ENCODE assay signal across 26 mouse cellular contexts in genomic region chr14:21540361-21540760, GRCm38 (mm10). TPM values are rescaled to one million over a fixed set of nuclear protein-coding genes. Genes with fewer than 3 reads are reported as not detected.
DNase-seq lines count a peak whose midpoint lies in the region; ATAC-seq and TF ChIP-seq lines count a peak whose summit lies in the region.
"Had no signal": no experiment of that assay in that cellular context is flagged by ENCODE, and none has a peak within 500 bp of the region (broad histone marks: within the 10 kb centered on the region; RNA-seq: fewer than 3 reads in every experiment).

No protein-coding gene starts in this region.

- no peak overlapping the region for H3K4me2 ChIP-seq in embryonic facial prominence, embryonic 12.5 days (replicated peaks)
- H3K4me2 ChIP-seq in heart, postnatal 0 days (ENCODE audit: low read depth, low read length): no peak overlapping the region
- H3K4me2 ChIP-seq in midbrain, embryonic 11.5 days: no peak overlapping the region
- H3K4me2 ChIP-seq: embryonic facial prominence, embryonic 15.5 days; heart, embryonic 15.5 days; hindbrain, embryonic 13.5 days had no signal

- 40% methylated on average over 3 of the region's 3 CpGs for WGBS in embryonic facial prominence, embryonic 12.5 days
- 40% methylated on average over 3 of the region's 3 CpGs for WGBS in embryonic facial prominence, embryonic 10.5 days
- WGBS in heart, postnatal 0 days: 38% methylated on average over 3 of the region's 3 CpGs
- WGBS in midbrain, embryonic 11.5 days: 70% methylated on average over 3 of the region's 3 CpGs

- peaks cover 6% of the 10 kb centered on the region for H3K36me3 ChIP-seq in embryonic facial prominence, embryonic 12.5 days
- peaks cover 16% of the 10 kb centered on the region for H3K36me3 ChIP-seq in embryonic facial prominence, embryonic 10.5 days (replicated peaks)
- H3K36me3 ChIP-seq in heart, postnatal 0 days (replicated peaks; ENCODE audit: control insufficient read depth, insufficient read depth, low read length): peaks cover 12% of the 10 kb centered on the region
- peaks cover 16% of the 10 kb centered on the region for H3K36me3 ChIP-seq in ES-Bruce4 (ENCODE audit: control insufficient read depth, insufficient read depth, low read length, poor library complexity, severe bottlenecking)
- H3K36me3 ChIP-seq in midbrain, embryonic 11.5 days (ENCODE audit: control insufficient read depth, insufficient read depth, low read length): 0 out of 2 replicates have a peak, but pooled peaks cover 2% of the 10 kb centered on the region

- no peak for TF ChIP-seq CTCF in heart, postnatal 0 days (IDR thresholded peaks at IDR 0.05; ENCODE audit: low read depth)
- TF ChIP-seq CTCF in ES-Bruce4 (IDR thresholded peaks at IDR 0.05; ENCODE audit: low read depth, low read length): no peak

- H3K4me1 ChIP-seq in embryonic facial prominence, embryonic 12.5 days: peaks cover 7% of the 10 kb centered on the region
- H3K4me1 ChIP-seq in embryonic facial prominence, embryonic 10.5 days: peaks cover 18% of the 10 kb centered on the region
- peaks cover 40% of the 10 kb centered on the region for H3K4me1 ChIP-seq in heart, postnatal 0 days (ENCODE audit: control insufficient read depth, insufficient read depth)
- H3K4me1 ChIP-seq in ES-Bruce4 (ENCODE audit: control insufficient read depth, insufficient read depth, low read length): peaks cover 13% of the 10 kb centered on the region
- H3K4me1 ChIP-seq in midbrain, embryonic 11.5 days (ENCODE audit: control insufficient read depth, insufficient read depth, low read length): peaks cover 6% of the 10 kb centered on the region

- no peak for DNase-seq in embryonic facial prominence, embryonic 10.5 days (ENCODE audit: low spot score)
- DNase-seq in heart, postnatal 0 days (ENCODE audit: low spot score): no peak
- DNase-seq in heart, postnatal 4 days: no peak
- DNase-seq in ZHBTc4 (ENCODE audit: low read depth, low spot score): peak; percentile 69
- DNase-seq in left cerebral cortex, adult 8-10 months (ENCODE audit: low spot score in 2 of 2): no peak
- DNase-seq in midbrain, embryonic 11.5 days (ENCODE audit: low spot score, missing footprints): no peak
- DNase-seq: adrenal gland, postnatal 10 days; adrenal gland, postnatal 36 days; cerebellum, adult 18-20 months; cerebellum, adult 9-10 months; cerebellum, postnatal 14 days; forebrain, postnatal 0 days; gastrocnemius, adult 2 months; gastrocnemius, postnatal 14 days; heart, adult 18-20 months; kidney, adult 2 months had no signal

- no peak for TF ChIP-seq POLR2A in ES-Bruce4 (IDR thresholded peaks at IDR 0.05; ENCODE audit: insufficient read depth, low read length)

- H3K27ac ChIP-seq in embryonic facial prominence, embryonic 12.5 days: no peak overlapping the region
- no peak overlapping the region for H3K27ac ChIP-seq in embryonic facial prominence, embryonic 10.5 days (replicated peaks)
- 0 out of 2 replicates have a peak overlapping the region, but pooled peaks have one; percentile 8 for H3K27ac ChIP-seq in heart, postnatal 0 days (ENCODE audit: low read depth)
- H3K27ac ChIP-seq in ES-Bruce4 (ENCODE audit: insufficient read depth, low read length): peak overlapping the region; percentile 70; the same call in 1 of the 2 replicates
- no peak overlapping the region for H3K27ac ChIP-seq in midbrain, embryonic 11.5 days (ENCODE audit: low read depth, low read length)
- H3K27ac ChIP-seq: embryonic facial prominence, embryonic 15.5 days; gastrocnemius, adult 2 months; heart, embryonic 15.5 days; hindbrain, embryonic 10.5 days; hindbrain, embryonic 13.5 days had no signal

- no peaks in the 10 kb centered on the region for H3K9me3 ChIP-seq in embryonic facial prominence, embryonic 12.5 days
- peaks cover 4% of the 10 kb centered on the region; the same call in 1 of the 2 replicates for H3K9me3 ChIP-seq in embryonic facial prominence, embryonic 10.5 days
- H3K9me3 ChIP-seq in heart, postnatal 0 days (replicated peaks; ENCODE audit: control insufficient read depth, low read length): no peaks in the 10 kb centered on the region
- no peaks in the 10 kb centered on the region for H3K9me3 ChIP-seq in ES-Bruce4 (replicated peaks; ENCODE audit: control insufficient read depth, insufficient read depth, low read length, poor library complexity, severe bottlenecking)
- peaks cover 3% of the 10 kb centered on the region; the same call in 1 of the 2 replicates for H3K9me3 ChIP-seq in midbrain, embryonic 11.5 days (ENCODE audit: control insufficient read depth, low read length)
- H3K9me3 ChIP-seq: embryonic facial prominence, embryonic 15.5 days; heart, embryonic 15.5 days had no signal

- TF ChIP-seq EP300 in heart, postnatal 0 days (IDR thresholded peaks at IDR 0.05; ENCODE audit: low read depth): no peak
- TF ChIP-seq EP300 in ES-Bruce4 (IDR thresholded peaks at IDR 0.05; ENCODE audit: insufficient read depth, low read depth, low read length): peak; percentile 62; the same call in 1 of the 2 replicates

- 0 out of 2 replicates have a peak, but pooled peaks have one; percentile 41 for ATAC-seq in embryonic facial prominence, embryonic 12.5 days (ENCODE audit: insufficient number of reproducible peaks, insufficient read depth, low FRiP score, low TSS enrichment)
- ATAC-seq in heart, postnatal 0 days (ENCODE audit: insufficient read depth, low read depth): no peak
- ATAC-seq in midbrain, embryonic 11.5 days (ENCODE audit: low FRiP score): no peak
- ATAC-seq: forebrain, embryonic 14.5 days; forebrain, postnatal 0 days; hindbrain, embryonic 16.5 days; intestine, postnatal 0 days; Patski had no signal

- H3K9ac ChIP-seq in embryonic facial prominence, embryonic 12.5 days: no peak overlapping the region
- H3K9ac ChIP-seq in heart, postnatal 0 days (replicated peaks; ENCODE audit: low read depth, low read length): no peak overlapping the region
- H3K9ac ChIP-seq in ES-Bruce4 (ENCODE audit: low read depth, poor library complexity, severe bottlenecking): no peak overlapping the region
- H3K9ac ChIP-seq in midbrain, embryonic 11.5 days (ENCODE audit: low read length): no peak overlapping the region
- H3K9ac ChIP-seq: embryonic facial prominence, embryonic 15.5 days; forebrain, postnatal 0 days; heart, embryonic 15.5 days; hindbrain, embryonic 13.5 days had no signal

- H3K27me3 ChIP-seq in embryonic facial prominence, embryonic 12.5 days: no peaks in the 10 kb centered on the region
- H3K27me3 ChIP-seq in embryonic facial prominence, embryonic 10.5 days (replicated peaks; ENCODE audit: low read depth, poor library complexity, severe bottlenecking): no peaks in the 10 kb centered on the region
- H3K27me3 ChIP-seq in heart, postnatal 0 days (ENCODE audit: control insufficient read depth, insufficient read depth, low read length): no peaks in the 10 kb centered on the region
- no peaks in the 10 kb centered on the region for H3K27me3 ChIP-seq in ES-Bruce4 (ENCODE audit: control insufficient read depth, insufficient read depth, low read length, poor library complexity, severe bottlenecking)
- H3K27me3 ChIP-seq in midbrain, embryonic 11.5 days (ENCODE audit: control insufficient read depth, insufficient read depth, low read length): no peaks in the 10 kb centered on the region
- H3K27me3 ChIP-seq: embryonic facial prominence, embryonic 15.5 days; heart, embryonic 15.5 days; hindbrain, embryonic 13.5 days; Patski had no signal

- H3K4me3 ChIP-seq in embryonic facial prominence, embryonic 12.5 days: no peak overlapping the region
- H3K4me3 ChIP-seq in embryonic facial prominence, embryonic 10.5 days: no peak overlapping the region
- H3K4me3 ChIP-seq in heart, postnatal 0 days (ENCODE audit: low read depth, low read length): no peak overlapping the region
- no peak overlapping the region for H3K4me3 ChIP-seq in ES-Bruce4 (ENCODE audit: low read depth, low read length)
- no peak overlapping the region for H3K4me3 ChIP-seq in midbrain, embryonic 11.5 days (ENCODE audit: low read depth, low read length)
- H3K4me3 ChIP-seq: embryonic facial prominence, embryonic 15.5 days; gastrocnemius, adult 2 months; heart, embryonic 15.5 days; hindbrain, embryonic 10.5 days; hindbrain, embryonic 13.5 days had no signal

RNA-seq across cellular contexts. Expression of gene Kat6b, which starts 59.1 kb away (rescaled TPM):
- 28.6 and 31.1 TPM in 2 replicates for polyA plus RNA-seq in embryonic facial prominence, embryonic 12.5 days (2016; fragmentation: Nextera tagmentation; extraction: Ambion mirVana)
- polyA plus RNA-seq in embryonic facial prominence, embryonic 10.5 days (2016; fragmentation: Nextera tagmentation; extraction: Ambion mirVana): 12.4 and 14.2 TPM in 2 replicates
- total RNA-seq in heart, postnatal 0 days (2014; rRNA removed; ENCODE audit: low replicate concordance): 13.9 and 52.9 TPM in 2 replicates
- 5.4 and 6.1 TPM in 2 replicates for polyA plus RNA-seq in heart, postnatal 0 days (2015; fragmentation: Nextera tagmentation; extraction: Ambion mirVana)
- total RNA-seq in heart, postnatal 4 days (2021): 10 to 100 TPM; 38.7 to 39.5 TPM
- polyA plus RNA-seq in ES-Bruce4 (2011; ENCODE audit: insufficient read depth, insufficient read length, low read depth, missing spikeins): 121 and 132 TPM in 2 replicates
- 100 to 1,000 TPM; 118 to 155 (median 127) TPM for total RNA-seq in left cerebral cortex, adult 8-10 months (2022)
- polyA plus RNA-seq in midbrain, embryonic 11.5 days (2014; fragmentation: Nextera tagmentation; extraction: Ambion mirVana): 13.5 and 16.3 TPM in 2 replicates

Comparison
In these comparisons a context has a peak if more than half of its experiments do, and no peak if none do; other contexts are left out.
1. H3K27ac ChIP-seq: peak in heart, postnatal 0 days (single experiment) and ES-Bruce4 (single experiment); none in embryonic facial prominence, embryonic 12.5 days (single experiment), embryonic facial prominence, embryonic 10.5 days (single experiment) and midbrain, embryonic 11.5 days (single experiment).